8 mouse cellular contexts compared by ENCODE assay signal in genomic region chr9:43238631-43239545, GRCm38 (mm10). TPM values are rescaled to one million over a fixed set of nuclear protein-coding genes. Genes with fewer than 3 reads are reported as not detected.
DNase-seq lines count a peak whose midpoint lies in the region; ATAC-seq and TF ChIP-seq lines count a peak whose summit lies in the region.

No protein-coding gene starts in this region.

- peak; percentile 30 to 44 for DNase-seq in adrenal gland, adult 18-20 months (ENCODE audit: low spot score in 2 of 2)
- DNase-seq in adrenal gland, adult 8-10 months: no peak
- DNase-seq in Muller cell, postnatal 12 days (ENCODE audit: inconsistent ontology term): peak; percentile 52
- peak; percentile 29 for DNase-seq in limb, embryonic 14.5 days (ENCODE audit: low spot score)
- DNase-seq in frontal cortex, postnatal 25 days (ENCODE audit: low spot score in 2 of 2): no peak
- DNase-seq in layer of hippocampus, postnatal 25 days (ENCODE audit: extremely low spot score in 1 of 2, low spot score in 1 of 2): no peak

- peak overlapping the region; percentile 63 for H3K9ac ChIP-seq in forebrain, embryonic 16.5 days (replicated peaks; ENCODE audit: low read depth, low read length)
- peak overlapping the region; percentile 87 for H3K9ac ChIP-seq in limb, embryonic 14.5 days (ENCODE audit: low read depth, low read length, severe bottlenecking)
- peak overlapping the region; percentile 46 for H3K9ac ChIP-seq in neural tube, embryonic 15.5 days (replicated peaks)

- peaks cover 15% of the 10 kb centered on the region for H3K4me1 ChIP-seq in forebrain, embryonic 16.5 days (replicated peaks; ENCODE audit: control insufficient read depth, insufficient read depth, low read length)
- H3K4me1 ChIP-seq in limb, embryonic 14.5 days (ENCODE audit: control insufficient read depth, insufficient read depth, low read length): peaks cover 30% of the 10 kb centered on the region
- peaks cover 17% of the 10 kb centered on the region for H3K4me1 ChIP-seq in neural tube, embryonic 15.5 days

- 1% methylated on average over 49 of the region's 51 CpGs for WGBS in forebrain, embryonic 16.5 days
- WGBS in limb, embryonic 14.5 days: under 1% methylated on average over 40 of the region's 51 CpGs
- WGBS in neural tube, embryonic 15.5 days: 2% methylated on average over 48 of the region's 51 CpGs

- peaks cover 15% of the 10 kb centered on the region; the same call in 1 of the 2 replicates for H3K27me3 ChIP-seq in forebrain, embryonic 16.5 days (replicated peaks; ENCODE audit: control insufficient read depth, insufficient read depth, low read length)
- H3K27me3 ChIP-seq in limb, embryonic 14.5 days (ENCODE audit: control insufficient read depth, insufficient read depth, low read length): no peaks in the 10 kb centered on the region
- H3K27me3 ChIP-seq in neural tube, embryonic 15.5 days (replicated peaks): peaks cover 45% of the 10 kb centered on the region

- no peak for ATAC-seq in forebrain, embryonic 16.5 days
- ATAC-seq in limb, embryonic 14.5 days (ENCODE audit: low FRiP score, low read depth): no peak
- ATAC-seq in neural tube, embryonic 15.5 days (ENCODE audit: low FRiP score): no peak

- H3K36me3 ChIP-seq in forebrain, embryonic 16.5 days (ENCODE audit: control insufficient read depth, insufficient read depth): no peaks in the 10 kb centered on the region
- peaks cover 25% of the 10 kb centered on the region for H3K36me3 ChIP-seq in limb, embryonic 14.5 days (ENCODE audit: control insufficient read depth, insufficient read depth, low read length)
- no peaks in the 10 kb centered on the region for H3K36me3 ChIP-seq in neural tube, embryonic 15.5 days

- H3K27ac ChIP-seq in forebrain, embryonic 16.5 days (ENCODE audit: low read length): no peak overlapping the region
- peak overlapping the region; percentile 95 for H3K27ac ChIP-seq in limb, embryonic 14.5 days (replicated peaks; ENCODE audit: low read depth, low read length)
- peak overlapping the region; percentile 35; the same call in 1 of the 2 replicates for H3K27ac ChIP-seq in neural tube, embryonic 15.5 days (replicated peaks)

- peak overlapping the region; percentile 55 for H3K4me3 ChIP-seq in forebrain, embryonic 16.5 days (replicated peaks; ENCODE audit: low read length)
- H3K4me3 ChIP-seq in limb, embryonic 14.5 days (replicated peaks; ENCODE audit: low read length): peak overlapping the region; percentile 94
- peak overlapping the region; percentile 52 for H3K4me3 ChIP-seq in neural tube, embryonic 15.5 days (replicated peaks)

- TF ChIP-seq POLR2A in limb, embryonic 14.5 days (IDR thresholded peaks at IDR 0.05; ENCODE audit: borderline replicate concordance, extremely low read depth, insufficient read depth, insufficient read length): no peak

- H3K9me3 ChIP-seq in forebrain, embryonic 16.5 days (ENCODE audit: control insufficient read depth, low read length): no peaks in the 10 kb centered on the region
- no peaks in the 10 kb centered on the region for H3K9me3 ChIP-seq in limb, embryonic 14.5 days (ENCODE audit: control insufficient read depth, low read length)
- H3K9me3 ChIP-seq in neural tube, embryonic 15.5 days (replicated peaks): no peaks in the 10 kb centered on the region

- H3K4me2 ChIP-seq in forebrain, embryonic 16.5 days (ENCODE audit: low read length): peak overlapping the region; percentile 84
- peak overlapping the region; percentile 64 for H3K4me2 ChIP-seq in limb, embryonic 14.5 days (replicated peaks; ENCODE audit: low read depth, low read length, severe bottlenecking)
- peak overlapping the region; percentile 83 for H3K4me2 ChIP-seq in neural tube, embryonic 15.5 days

RNA-seq across cellular contexts. Expression of gene Oaf, which starts 0.8 kb away (rescaled TPM):
- total RNA-seq in adrenal gland, adult 18-20 months (2021): 10 to 100 TPM in 1 of 2 experiments, 1 to 10 TPM in 1; 9.9 to 38.0 TPM
- 10 to 100 TPM; 10.6 to 40.4 (median 26.8) TPM for total RNA-seq in adrenal gland, adult 8-10 months (2022)
- 5.7 and 10.5 TPM in 2 replicates for polyA plus RNA-seq in forebrain, embryonic 16.5 days (2015; fragmentation: Nextera tagmentation; extraction: Ambion mirVana)
- polyA plus RNA-seq in limb, embryonic 14.5 days (2012; rRNA removed): 149 and 154 TPM in 2 replicates
- polyA plus RNA-seq in limb, embryonic 14.5 days (2014; fragmentation: Nextera tagmentation; extraction: Ambion mirVana): 145 and 172 TPM in 2 replicates
- 9.4 and 16.3 TPM in 2 replicates for polyA plus RNA-seq in neural tube, embryonic 15.5 days (2015; fragmentation: Nextera tagmentation; extraction: Ambion mirVana)
- total RNA-seq in layer of hippocampus, postnatal 25 days (2021): 10 to 100 TPM; 21.9 TPM

RNA-seq across cellular contexts. Expression of gene Pou2f3, which starts 28.7 kb away (rescaled TPM):
- under 1 TPM; 0.20 to 0.22 TPM for total RNA-seq in adrenal gland, adult 18-20 months (2021)
- total RNA-seq in adrenal gland, adult 8-10 months (2022): under 1 TPM in 1 of 4 experiments, not detected in 3; 0.22 TPM
- polyA plus RNA-seq in forebrain, embryonic 16.5 days (2015; fragmentation: Nextera tagmentation; extraction: Ambion mirVana): not detected in 2 replicates
- 6.5 and 6.9 TPM in 2 replicates for polyA plus RNA-seq in limb, embryonic 14.5 days (2012; rRNA removed)
- polyA plus RNA-seq in limb, embryonic 14.5 days (2014; fragmentation: Nextera tagmentation; extraction: Ambion mirVana): 5.2 and 7.9 TPM in 2 replicates
- 0.47 TPM in 1 of 2 replicates, not detected in the other for polyA plus RNA-seq in neural tube, embryonic 15.5 days (2015; fragmentation: Nextera tagmentation; extraction: Ambion mirVana)
- total RNA-seq in layer of hippocampus, postnatal 25 days (2021): under 1 TPM; 0.12 to 0.28 TPM

Comparison
In these comparisons a context has a peak if more than half of its experiments do, and no peak if none do; other contexts are left out.
1. DNase-seq: peak in adrenal gland, adult 18-20 months (2 of 2), Muller cell, postnatal 12 days (single experiment) and limb, embryonic 14.5 days (single experiment); none in adrenal gland, adult 8-10 months (single experiment), frontal cortex, postnatal 25 days (0 of 2) and layer of hippocampus, postnatal 25 days (0 of 2).
2. Peak in every context shown above with its lines, with median percentiles within 50 percentile points of each other: H3K4me2 ChIP-seq, H3K4me3 ChIP-seq and H3K9ac ChIP-seq.